Mouse (Mus musculus): ENCODE results near the gene Fcho1.

Gene Fcho1

GRCm38 (mm10) chr8:71658515-71659049 is 66.9 kb downstream of the Fcho1 start:
- no peak for DNase-seq

Data from cerebellum, adult 11-12 months (tissue).